Comparison of ENCODE assay signal across 34 mouse cellular contexts in genomic region chr1:98158969-98159368, GRCm38 (mm10).
"Had no signal": no experiment of that assay in that cellular context is flagged by ENCODE, and none has a peak within 500 bp of the region (broad histone marks: within the 10 kb centered on the region; RNA-seq: fewer than 3 reads in every experiment).

No protein-coding gene starts in this region.

- H3K27ac ChIP-seq: heart, embryonic 13.5 days; heart, embryonic 15.5 days; hindbrain, embryonic 10.5 days; hindbrain, embryonic 12.5 days; hindbrain, embryonic 13.5 days; hindbrain, embryonic 14.5 days; hindbrain, embryonic 15.5 days; hindbrain, postnatal 0 days; intestine, embryonic 15.5 days; kidney, embryonic 15.5 days; kidney, postnatal 0 days; layer of hippocampus, adult 2 months; left cerebral cortex, adult 2 months had no signal

- ATAC-seq: hindbrain, embryonic 16.5 days; hindbrain, postnatal 0 days; inflammation-experienced regulatory T-cells, adult 6 months; intestine, embryonic 15.5 days; intestine, embryonic 16.5 days; intestine, postnatal 0 days had no signal

- DNase-seq: heart, postnatal 10 days; heart, postnatal 14 days; heart, postnatal 36 days; heart, postnatal 4 days; kidney, adult 11 months; kidney, adult 18-20 months; kidney, adult 2 months; kidney, adult 8-10 months; kidney, adult 9 months; kidney, postnatal 10 days; kidney, postnatal 14 days; kidney, postnatal 25 days; kidney, postnatal 36 days; kidney, postnatal 4 days; layer of hippocampus, adult 9-11 months; layer of hippocampus, postnatal 36 days had no signal

- H3K36me3 ChIP-seq: heart, embryonic 12.5 days; heart, embryonic 13.5 days; heart, embryonic 15.5 days; hindbrain, embryonic 10.5 days; hindbrain, embryonic 12.5 days; hindbrain, embryonic 13.5 days; hindbrain, embryonic 15.5 days; intestine, embryonic 15.5 days; kidney, embryonic 15.5 days had no signal

- H3K9me3 ChIP-seq: heart, embryonic 12.5 days; heart, embryonic 13.5 days; heart, embryonic 15.5 days; hindbrain, embryonic 10.5 days; hindbrain, embryonic 12.5 days; hindbrain, embryonic 13.5 days; hindbrain, embryonic 15.5 days; intestine, embryonic 15.5 days; kidney, embryonic 15.5 days had no signal

- H3K4me3 ChIP-seq: heart, embryonic 12.5 days; heart, embryonic 13.5 days; heart, embryonic 15.5 days; hindbrain, embryonic 10.5 days; hindbrain, embryonic 12.5 days; hindbrain, embryonic 13.5 days; hindbrain, embryonic 15.5 days; intestine, embryonic 15.5 days; kidney, embryonic 15.5 days; layer of hippocampus, adult 2 months; left cerebral cortex, adult 2 months had no signal

- H3K4me1 ChIP-seq: heart, embryonic 15.5 days; hindbrain, embryonic 10.5 days; hindbrain, embryonic 12.5 days; hindbrain, embryonic 13.5 days; hindbrain, embryonic 15.5 days; intestine, embryonic 15.5 days; kidney, embryonic 15.5 days had no signal

- H3K27me3 ChIP-seq: heart, embryonic 12.5 days; heart, embryonic 13.5 days; heart, embryonic 15.5 days; hindbrain, embryonic 12.5 days; hindbrain, embryonic 13.5 days; hindbrain, embryonic 15.5 days; intestine, embryonic 15.5 days; kidney, embryonic 15.5 days had no signal
